Mouse (Mus musculus) MN1 (cell line): ENCODE data around the gene Pde8b.

ENCODE experiments used
- DNase-seq: peaks from one replicate; pipeline ENCODE4 v3.0.0-alpha.2; 2016; ENCODE audit warnings: low spot score

The Pde8b gene

GRCm38 (mm10) chr13:95249511-95250456 is at the start of gene Pde8b:
TSS of gene Pde8b (minus strand) at chr13:95250336.
- no peak for DNase-seq

DNA sequence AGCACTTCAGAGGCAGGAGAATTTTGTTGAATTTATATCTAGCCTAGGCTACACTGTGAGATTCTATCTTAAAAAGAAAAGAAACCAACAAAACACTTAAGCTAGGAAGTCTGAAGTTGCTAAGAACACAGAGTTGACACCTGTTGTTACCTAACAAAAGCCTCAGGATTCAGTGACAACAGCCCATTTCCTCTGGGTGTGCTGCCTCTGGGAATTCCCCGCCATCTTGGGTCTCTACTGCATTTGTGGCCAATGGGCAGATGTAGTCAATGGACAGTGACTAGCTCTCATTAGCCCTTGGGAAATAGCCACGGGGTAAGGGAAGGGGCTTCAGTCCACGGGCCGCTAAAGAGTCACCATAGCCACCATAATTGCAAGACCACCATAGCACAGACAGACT is 41.8 kb upstream of the Pde8b start:
- no peak for DNase-seq

DNA sequence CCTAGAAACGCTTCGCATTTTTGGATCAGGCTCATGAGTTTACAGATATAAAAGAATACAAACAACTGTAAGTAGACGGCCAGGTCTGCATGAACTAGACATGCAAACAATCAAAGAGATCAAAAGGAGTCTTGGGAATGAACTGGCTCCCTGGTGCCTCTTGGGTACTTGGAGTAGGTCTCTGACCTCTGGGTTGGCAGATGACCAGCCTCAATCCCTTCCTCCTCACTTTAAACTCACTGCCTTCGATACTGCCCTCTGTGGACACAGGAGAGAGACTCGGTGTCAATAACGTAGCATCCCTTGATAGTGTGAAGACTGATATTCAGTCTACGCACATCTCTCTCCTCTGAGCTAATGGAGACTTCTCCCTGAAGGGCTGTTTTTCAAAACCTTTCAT is 37.9 kb upstream of the Pde8b start:
- no peak for DNase-seq

- peak; percentile 14 for DNase-seq
These were observed 36.9 kb upstream of the Pde8b start for GRCm38 (mm10) chr13:95286989-95287388.

DNA sequence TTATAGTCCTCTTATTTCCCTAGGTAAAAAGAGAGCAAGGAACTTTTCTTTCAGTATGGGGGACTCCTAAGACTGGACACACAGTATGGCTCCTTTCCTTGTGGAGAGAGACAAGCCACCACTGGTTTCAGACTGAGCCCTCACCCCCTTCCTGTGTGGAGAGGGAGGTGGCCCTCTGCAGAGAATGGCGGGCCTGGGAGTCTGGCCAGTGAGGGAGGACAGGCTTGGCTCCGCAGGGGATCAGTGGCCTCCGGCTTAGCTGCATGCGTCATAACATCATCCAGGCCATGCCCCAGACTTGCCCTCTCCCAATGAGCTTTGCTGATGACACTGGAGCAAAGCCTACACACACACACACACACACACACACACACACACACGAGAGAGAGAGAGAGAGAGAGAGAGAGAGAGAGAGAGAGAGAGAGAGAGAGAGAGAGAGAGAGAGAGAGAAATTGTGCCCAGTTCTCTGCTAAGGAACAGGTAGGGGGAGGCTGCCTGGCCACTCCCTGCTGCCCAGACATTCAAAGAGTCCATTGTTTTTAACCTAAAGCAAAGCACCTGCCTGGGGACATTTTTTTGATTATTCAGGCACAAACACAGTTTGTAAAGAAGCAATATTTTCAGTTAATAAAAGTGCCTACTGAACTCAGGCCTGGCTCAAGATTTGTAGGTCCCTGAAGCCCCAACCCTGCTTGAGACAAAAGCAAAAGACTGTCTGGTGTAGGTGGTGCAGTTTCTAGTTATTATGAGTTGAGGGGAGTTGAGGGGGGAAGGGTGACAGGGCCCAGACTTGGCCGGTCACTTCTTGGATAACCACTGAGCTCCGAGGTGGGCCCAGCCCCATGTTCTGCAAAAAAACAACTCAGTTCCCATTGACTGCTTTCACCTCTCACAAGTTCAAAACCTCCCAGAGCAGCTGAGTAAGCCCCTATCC is 31.9 kb upstream of the Pde8b start:
- no peak for DNase-seq

GRCm38 (mm10) chr13:95278426-95279025 is 28.4 kb upstream of the Pde8b start:
- no peak for DNase-seq

DNA sequence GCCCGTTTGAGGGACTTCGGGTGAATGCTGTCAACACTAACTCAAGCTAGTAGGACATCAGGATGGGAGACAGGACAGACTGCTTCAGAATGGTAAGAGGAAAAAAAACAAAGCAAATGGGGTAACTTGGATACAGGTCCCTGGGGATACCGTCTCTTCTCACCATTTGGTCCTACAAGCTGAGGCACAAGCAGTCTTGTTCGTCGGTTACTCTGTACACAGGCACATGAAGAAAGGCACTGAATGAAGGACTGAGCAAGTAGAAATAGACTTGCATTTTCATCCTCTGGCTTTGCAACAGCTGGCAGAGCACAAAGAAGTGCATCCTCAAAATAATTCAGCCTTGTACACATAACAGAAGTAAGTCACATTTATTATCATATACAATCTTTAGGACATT is 14.6 kb upstream of the Pde8b start:
- no peak for DNase-seq

- DNase-seq = no peak
These were observed 11.0 kb upstream of the Pde8b start for GRCm38 (mm10) chr13:95260886-95261789.

DNA sequence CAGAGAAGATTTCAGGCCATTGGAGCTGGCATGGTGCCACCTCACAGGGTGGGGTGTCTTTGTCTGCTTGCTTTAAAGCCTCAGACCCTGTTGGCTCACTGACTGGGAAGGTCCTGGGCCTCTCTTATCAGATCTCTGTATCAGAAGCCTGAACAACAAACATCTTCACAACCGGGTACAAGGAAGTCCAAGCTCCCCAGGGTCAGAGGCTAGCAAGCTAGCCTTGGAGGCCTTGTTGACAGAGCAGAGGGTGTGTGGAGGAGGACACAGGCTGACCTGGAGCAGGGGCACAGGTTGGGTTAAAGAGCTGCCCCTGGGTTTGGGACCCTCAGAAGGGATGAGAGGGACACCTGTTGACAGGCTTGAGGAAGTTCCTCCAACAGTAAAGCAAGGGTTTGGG is 10.3 kb upstream of the Pde8b start:
- DNase-seq = no peak

GRCm38 (mm10) chr13:95257083-95257482 is 6.9 kb upstream of the Pde8b start:
- DNase-seq = no peak

DNA sequence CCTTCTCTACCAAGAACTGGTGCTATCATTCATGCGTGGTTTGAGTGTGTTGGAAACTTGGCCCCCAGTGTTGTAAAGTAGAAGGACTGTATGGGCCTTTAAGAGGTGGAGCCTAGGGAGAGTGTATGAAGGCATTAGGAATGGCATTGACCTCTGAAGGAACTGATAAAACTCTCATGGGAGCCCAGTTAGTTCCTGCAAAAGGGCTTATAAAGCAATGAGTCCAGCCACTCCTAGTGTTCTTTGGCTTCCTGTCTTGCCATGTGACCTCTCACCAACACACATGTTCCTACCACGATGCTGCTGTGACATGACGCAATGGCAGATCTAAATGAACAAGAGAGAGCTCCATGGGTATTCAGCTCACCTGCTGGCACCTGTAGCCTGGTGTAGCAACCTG is 4.9 kb upstream of the Pde8b start:
- DNase-seq = no peak

- DNase-seq = no peak
These were observed 7.1 kb downstream of the Pde8b start for GRCm38 (mm10) chr13:95243026-95243425.

DNA sequence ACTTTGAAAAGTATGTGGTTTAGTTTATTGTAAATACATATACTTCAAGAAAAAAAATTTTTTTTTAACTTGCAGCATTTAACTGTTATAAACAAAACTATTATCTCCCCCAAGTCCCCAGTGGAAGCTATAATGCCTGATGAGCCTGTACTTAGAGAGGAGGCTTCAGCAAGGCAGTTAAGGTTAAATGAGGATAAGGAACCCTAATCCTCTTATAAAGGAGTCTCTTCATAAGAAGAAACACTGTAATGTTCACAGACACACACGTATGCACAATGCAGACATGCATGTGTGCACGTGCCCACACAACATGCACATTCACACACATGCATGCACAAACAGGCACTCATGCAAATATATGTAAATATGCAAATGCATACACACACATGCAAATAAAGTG is 12.6 kb downstream of the Pde8b start:
- DNase-seq = no peak

- DNase-seq = no peak
These were observed 14.9 kb downstream of the Pde8b start for GRCm38 (mm10) chr13:95235261-95235660.

GRCm38 (mm10) chr13:95231366-95232138 is 18.6 kb downstream of the Pde8b start:
- DNase-seq = no peak

DNA sequence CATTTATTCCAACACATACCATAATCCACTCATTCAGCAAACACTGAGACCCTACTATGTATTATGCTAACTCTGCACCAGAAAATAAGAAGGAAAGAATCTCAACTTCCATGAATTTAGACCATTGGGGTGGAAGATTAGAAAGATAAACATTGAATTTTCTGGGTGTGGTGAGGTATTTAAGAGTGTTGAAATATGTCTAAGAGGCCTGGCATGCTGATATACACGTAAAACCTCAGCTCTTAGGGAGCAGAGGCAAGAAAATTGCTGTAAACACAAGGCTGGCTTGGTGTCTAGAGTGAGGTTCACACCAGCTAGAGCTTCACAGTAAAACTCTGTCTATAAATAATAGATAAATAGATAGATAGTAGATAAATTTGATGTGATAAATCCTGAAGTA is 19.8 kb downstream of the Pde8b start:
- DNase-seq = no peak

DNA sequence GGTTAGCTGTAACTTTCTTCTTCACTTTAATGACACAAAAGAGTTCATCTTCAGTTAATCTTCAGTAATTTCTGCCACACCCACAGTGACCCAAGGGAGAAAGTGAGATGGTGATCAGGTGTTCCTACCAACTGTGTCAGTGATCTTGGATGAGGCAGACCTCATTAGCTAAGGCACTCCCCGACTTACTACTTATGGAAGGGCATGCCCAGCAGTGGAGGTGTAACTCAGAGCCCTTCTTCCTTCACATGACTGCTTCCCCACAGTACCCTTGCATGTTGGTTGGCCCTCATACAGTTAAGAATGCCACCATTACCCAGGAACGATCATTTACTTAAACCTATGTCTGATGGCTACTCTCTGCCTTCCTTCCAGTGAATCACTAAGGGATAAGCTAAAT is 25.6 kb downstream of the Pde8b start:
- DNase-seq = no peak

DNA sequence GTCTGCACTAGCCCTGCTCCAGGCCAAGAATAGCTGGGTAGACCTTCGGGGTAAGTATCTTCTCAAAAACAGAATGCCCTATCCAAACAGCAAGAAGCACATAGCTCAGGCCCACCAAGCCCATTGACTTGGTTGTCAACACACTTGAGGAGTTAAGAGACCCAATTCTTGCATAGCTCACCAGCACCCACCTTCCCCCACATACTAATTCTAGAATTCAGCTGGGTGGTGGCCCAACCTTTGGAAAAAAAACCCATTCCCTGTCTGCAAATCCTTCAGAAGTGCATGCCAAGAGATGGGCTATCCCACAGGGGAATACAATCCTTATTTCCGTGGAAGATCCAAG is 26.7 kb downstream of the Pde8b start:
- DNase-seq = no peak

DNA sequence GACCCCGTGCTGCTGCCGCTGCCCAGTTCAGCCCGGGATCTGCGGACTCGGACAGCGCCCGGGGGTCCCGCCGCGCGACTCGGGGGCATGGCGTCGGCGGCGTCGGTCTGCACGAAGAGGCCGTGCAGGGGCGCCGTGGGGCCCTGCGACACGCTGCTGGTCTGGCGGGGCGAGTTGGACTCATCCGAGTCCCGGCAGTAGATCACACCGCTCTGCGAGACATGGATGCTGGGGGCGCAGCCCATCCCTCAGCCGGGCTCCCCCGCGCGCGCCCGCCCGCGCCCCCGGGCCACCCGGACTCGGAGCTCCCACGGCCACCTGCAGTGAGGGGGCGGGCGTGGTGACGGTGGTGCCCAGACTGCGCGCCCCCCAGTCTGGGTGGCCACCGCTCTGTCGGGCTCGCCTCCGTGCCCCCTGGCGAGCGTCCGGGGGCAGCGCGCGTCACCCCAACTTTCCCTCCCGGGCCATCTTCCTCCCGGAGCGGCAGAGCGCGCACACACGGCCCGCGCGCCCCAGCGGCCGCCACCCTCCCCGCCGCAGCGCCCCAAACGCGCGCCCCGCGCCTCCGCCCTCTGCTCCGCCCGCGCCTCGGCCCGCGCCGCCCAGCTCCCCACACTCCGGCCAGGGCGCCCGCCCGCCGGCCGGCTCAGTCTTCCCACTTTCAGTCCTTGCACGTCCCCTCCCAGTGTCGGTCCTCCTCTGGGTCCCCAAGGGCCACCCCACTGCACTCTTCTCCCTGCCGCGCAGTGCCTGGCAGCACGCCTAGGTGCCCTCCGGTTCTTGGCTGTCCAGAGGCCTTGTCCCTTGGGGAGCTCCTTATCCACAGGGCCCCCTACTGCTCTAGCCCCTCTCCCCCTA is 27.3 kb downstream of the Pde8b start:
- DNase-seq = no peak
